Mouse (Mus musculus): ENCODE measurements at regions not wholly inside any gene's neighbourhood (a gene's known extent, or its start where the extent isn't known, plus 50 kb on each side); places are given as distances from the start of the nearest gene placed in this dataset.

DNA sequence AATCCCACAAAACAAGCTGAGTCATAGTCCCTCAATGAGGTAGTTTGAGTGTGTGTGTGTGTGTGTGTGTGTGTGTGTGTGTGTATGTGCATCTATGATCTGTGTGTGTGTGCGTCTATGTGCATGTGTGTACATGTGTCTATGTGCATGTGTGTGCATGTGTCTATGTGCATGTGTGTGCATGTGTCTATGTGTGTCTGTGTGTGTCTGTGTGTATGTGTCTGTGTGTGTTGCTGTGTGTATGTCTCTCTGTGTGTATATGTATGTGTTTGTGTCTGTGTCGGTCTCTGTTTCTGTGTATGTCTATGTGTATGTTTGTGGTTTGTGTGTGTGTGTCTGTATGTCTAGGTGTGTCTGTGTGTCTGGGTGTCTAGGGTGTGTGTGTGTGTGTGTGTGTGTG lies 309.1 kb upstream of the Brinp3 start:
- Histone ChIP-seq H3K4me1 (ENCODE audit: control insufficient read depth, insufficient read depth, low read length) (no peaks in the 10 kb centered on the region), H3K27me3 (ENCODE audit: control insufficient read depth, insufficient read depth, low read length) (no peaks in the 10 kb centered on the region), H3K27ac (ENCODE audit: insufficient read depth, low read length) (no peak overlapping the region), H3K4me3 (replicated peaks; ENCODE audit: insufficient read depth, low read depth, low read length) (no peak overlapping the region)
- TF ChIP-seq POLR2A (IDR thresholded peaks at IDR 0.05; ENCODE audit: borderline replicate concordance, insufficient read depth, low read length) = no peak
- no peak for TF ChIP-seq CTCF (IDR thresholded peaks at IDR 0.05; ENCODE audit: borderline replicate concordance, insufficient read depth, low read depth, low read length)
- 88% methylated on average over 2 of the region's 2 CpGs for WGBS
- DNase-seq = no peak

DNA sequence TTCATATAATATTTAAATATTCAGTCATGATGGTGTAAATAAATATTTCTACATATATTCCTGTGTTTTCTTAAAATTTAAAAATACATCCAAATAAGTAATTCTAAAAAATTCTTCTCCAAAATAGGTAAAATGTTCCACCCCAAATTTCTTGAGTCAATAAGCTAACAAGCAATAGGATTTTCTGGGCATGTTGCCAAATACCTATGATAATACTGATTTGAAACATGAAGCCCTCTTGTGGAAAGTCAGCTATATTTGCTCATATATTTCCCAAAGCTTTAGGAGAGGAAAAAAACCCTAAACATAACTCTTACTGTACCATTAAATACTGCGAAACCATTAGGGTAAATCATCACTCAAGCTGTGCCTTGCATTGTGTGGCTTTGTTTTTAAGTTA lies 282.9 kb upstream of the Brinp3 start:
- no peak overlapping the region for H3K4me3 ChIP-seq (replicated peaks; ENCODE audit: insufficient read depth, low read depth, low read length)
- DNase-seq = no peak
- TF ChIP-seq POLR2A (IDR thresholded peaks at IDR 0.05; ENCODE audit: borderline replicate concordance, insufficient read depth, low read length) (no peak), CTCF (IDR thresholded peaks at IDR 0.05; ENCODE audit: borderline replicate concordance, insufficient read depth, low read depth, low read length) (no peak)
- H3K27me3 ChIP-seq (ENCODE audit: control insufficient read depth, insufficient read depth, low read length) = no peaks in the 10 kb centered on the region
- 90% methylated on average over 1 of the region's 1 CpGs for WGBS
- H3K27ac ChIP-seq (ENCODE audit: insufficient read depth, low read length) = no peak overlapping the region
- no peaks in the 10 kb centered on the region for H3K4me1 ChIP-seq (ENCODE audit: control insufficient read depth, insufficient read depth, low read length)

DNA sequence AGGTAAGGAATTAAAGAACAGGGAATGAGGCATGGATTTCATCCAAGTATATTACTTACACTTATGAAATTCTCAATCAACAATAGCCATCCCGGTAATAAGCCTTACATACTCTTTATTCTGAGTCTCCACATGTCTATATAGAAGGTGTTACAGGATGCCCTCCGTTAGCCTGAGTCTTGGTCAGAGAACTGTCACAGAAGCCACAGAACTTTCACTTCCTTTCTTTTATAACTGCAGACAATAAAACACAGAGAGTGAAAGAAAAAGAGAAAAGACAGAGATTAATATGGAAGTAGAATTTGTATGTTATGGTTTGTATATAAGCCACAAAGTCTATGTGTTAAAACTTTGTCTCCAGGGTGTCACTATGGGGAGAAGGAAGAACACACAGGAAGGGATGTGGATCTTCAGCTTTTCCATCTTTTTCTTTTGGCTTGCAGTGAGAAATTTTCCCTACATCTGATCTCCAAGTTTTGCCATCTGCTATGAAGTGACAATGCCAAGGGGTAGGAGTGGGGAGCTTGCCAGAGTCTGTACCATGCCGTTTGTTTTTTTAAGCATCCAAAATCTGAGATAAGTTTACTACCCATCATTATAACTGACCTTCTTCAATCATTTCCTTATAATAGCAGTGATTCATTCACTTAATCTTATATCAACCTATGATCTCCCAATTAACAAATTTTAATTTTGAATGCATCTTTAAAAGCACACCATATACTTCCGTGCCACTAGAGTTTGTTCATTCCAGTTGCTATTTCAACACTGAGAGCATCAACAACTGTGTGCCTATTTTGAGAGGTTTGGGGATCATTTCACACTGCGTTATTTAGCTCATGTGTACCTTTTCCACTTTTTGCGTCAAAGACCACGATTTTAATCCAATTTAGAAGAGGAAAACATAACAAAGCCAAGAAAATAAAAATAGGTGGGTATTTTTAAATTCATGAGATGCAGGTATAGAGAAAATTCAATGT lies 262.8 kb upstream of the Brinp3 start:
- TF ChIP-seq POLR2A (IDR thresholded peaks at IDR 0.05; ENCODE audit: borderline replicate concordance, insufficient read depth, low read length) (no peak), CTCF (IDR thresholded peaks at IDR 0.05; ENCODE audit: borderline replicate concordance, insufficient read depth, low read depth, low read length) (no peak)

DNA sequence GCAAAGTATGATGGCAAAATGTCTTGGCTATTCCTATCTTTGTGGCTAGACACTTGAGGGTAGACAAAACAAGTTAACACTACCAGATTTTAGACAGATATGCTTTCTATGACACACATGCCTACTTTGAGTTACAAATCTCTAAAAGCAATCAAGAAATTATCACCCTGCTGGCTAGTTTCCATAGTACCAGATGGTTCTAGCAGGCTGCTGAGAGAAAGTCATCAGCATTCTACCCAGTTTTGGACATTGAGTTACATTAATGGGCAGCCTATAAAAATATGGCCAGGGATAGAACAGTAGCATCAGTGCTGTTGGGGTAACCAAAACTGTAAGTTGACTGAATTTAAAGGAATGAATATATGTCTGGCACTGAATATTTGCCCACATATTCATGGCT lies 234.2 kb upstream of the Brinp3 start:
- TF ChIP-seq POLR2A (IDR thresholded peaks at IDR 0.05; ENCODE audit: borderline replicate concordance, insufficient read depth, low read length) = no peak
- TF ChIP-seq CTCF (IDR thresholded peaks at IDR 0.05; ENCODE audit: borderline replicate concordance, insufficient read depth, low read depth, low read length) = no peak
- DNase-seq = peak; percentile 12 to 85
- no peak overlapping the region for H3K4me3 ChIP-seq (replicated peaks; ENCODE audit: insufficient read depth, low read depth, low read length)

More for the DNA sequence above, 262.8 kb upstream of the Brinp3 start:
- 19% methylated on average over 7 of the region's 7 CpGs for WGBS
- Histone ChIP-seq H3K4me1 (ENCODE audit: control insufficient read depth, insufficient read depth, low read length) (peaks cover 12% of the 10 kb centered on the region; the same call in 1 of the 2 replicates), H3K27ac (ENCODE audit: insufficient read depth, low read length) (no peak overlapping the region), H3K27me3 (ENCODE audit: control insufficient read depth, insufficient read depth, low read length) (no peaks in the 10 kb centered on the region), H3K4me3 (replicated peaks; ENCODE audit: insufficient read depth, low read depth, low read length) (no peak overlapping the region)
- peak; percentile 72 to 88 for DNase-seq

DNA sequence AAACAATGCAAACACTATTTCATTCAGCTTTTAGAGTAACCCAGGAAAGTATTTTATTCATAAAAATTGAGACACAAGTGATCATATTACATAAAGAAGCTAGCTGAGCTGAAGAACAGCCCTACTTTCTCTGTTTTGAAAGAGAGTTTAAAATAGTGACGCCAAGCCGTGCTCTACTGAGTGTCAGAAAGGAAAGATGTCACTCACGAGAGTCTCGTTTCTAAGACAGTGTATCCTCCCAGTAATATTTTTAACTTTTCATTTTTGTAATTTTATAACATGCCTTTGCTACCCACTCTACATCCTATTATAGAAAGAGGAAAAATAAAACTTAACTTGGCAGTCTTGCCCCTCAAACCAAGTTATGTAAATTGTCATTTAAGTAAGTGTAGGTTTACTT lies 195.5 kb upstream of the Brinp3 start:
- DNase-seq = no peak
- Histone ChIP-seq H3K27ac (ENCODE audit: insufficient read depth, low read length) (no peak overlapping the region), H3K4me3 (replicated peaks; ENCODE audit: insufficient read depth, low read depth, low read length) (no peak overlapping the region), H3K27me3 (ENCODE audit: control insufficient read depth, insufficient read depth, low read length) (no peaks in the 10 kb centered on the region), H3K4me1 (ENCODE audit: control insufficient read depth, insufficient read depth, low read length) (no peaks in the 10 kb centered on the region)
- TF ChIP-seq POLR2A (IDR thresholded peaks at IDR 0.05; ENCODE audit: borderline replicate concordance, insufficient read depth, low read length) (no peak), CTCF (IDR thresholded peaks at IDR 0.05; ENCODE audit: borderline replicate concordance, insufficient read depth, low read depth, low read length) (no peak)
- WGBS = 89% methylated on average over 4 of the region's 4 CpGs

More for the DNA sequence above, 234.2 kb upstream of the Brinp3 start:
- H3K4me1 ChIP-seq (ENCODE audit: control insufficient read depth, insufficient read depth, low read length) = peaks cover 7% of the 10 kb centered on the region; the same call in 1 of the 2 replicates
- no peak overlapping the region for H3K27ac ChIP-seq (ENCODE audit: insufficient read depth, low read length)
- H3K27me3 ChIP-seq (ENCODE audit: control insufficient read depth, insufficient read depth, low read length) = no peaks in the 10 kb centered on the region

DNA sequence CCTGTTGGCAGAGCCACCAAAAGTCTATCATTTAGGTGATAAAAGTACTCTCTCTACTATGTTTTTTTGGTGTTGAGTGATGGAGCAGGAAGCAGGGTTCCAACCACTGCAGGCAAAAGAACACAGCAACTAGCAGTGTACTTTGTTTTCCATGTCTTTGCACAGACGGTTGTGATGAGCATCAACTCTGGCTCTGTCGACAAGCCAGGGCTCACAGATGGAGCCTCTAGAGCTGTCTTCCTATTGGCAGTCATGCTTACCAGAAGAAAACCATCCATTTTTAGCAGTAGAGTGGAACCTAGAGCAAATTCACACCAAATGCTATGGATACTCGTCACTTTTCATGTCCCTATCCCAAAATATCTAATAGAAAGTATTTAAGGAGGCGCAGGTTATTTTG lies 182.0 kb upstream of the Brinp3 start:
- Histone ChIP-seq H3K27ac (ENCODE audit: insufficient read depth, low read length) (no peak overlapping the region), H3K4me3 (replicated peaks; ENCODE audit: insufficient read depth, low read depth, low read length) (no peak overlapping the region), H3K27me3 (ENCODE audit: control insufficient read depth, insufficient read depth, low read length) (no peaks in the 10 kb centered on the region), H3K4me1 (ENCODE audit: control insufficient read depth, insufficient read depth, low read length) (no peaks in the 10 kb centered on the region)
- DNase-seq = peak in 1 of 2 experiments; percentile 3
- WGBS = 35% methylated on average over 4 of the region's 4 CpGs
- no peak for TF ChIP-seq CTCF (IDR thresholded peaks at IDR 0.05; ENCODE audit: borderline replicate concordance, insufficient read depth, low read depth, low read length)
- TF ChIP-seq POLR2A (IDR thresholded peaks at IDR 0.05; ENCODE audit: borderline replicate concordance, insufficient read depth, low read length) = no peak

DNA sequence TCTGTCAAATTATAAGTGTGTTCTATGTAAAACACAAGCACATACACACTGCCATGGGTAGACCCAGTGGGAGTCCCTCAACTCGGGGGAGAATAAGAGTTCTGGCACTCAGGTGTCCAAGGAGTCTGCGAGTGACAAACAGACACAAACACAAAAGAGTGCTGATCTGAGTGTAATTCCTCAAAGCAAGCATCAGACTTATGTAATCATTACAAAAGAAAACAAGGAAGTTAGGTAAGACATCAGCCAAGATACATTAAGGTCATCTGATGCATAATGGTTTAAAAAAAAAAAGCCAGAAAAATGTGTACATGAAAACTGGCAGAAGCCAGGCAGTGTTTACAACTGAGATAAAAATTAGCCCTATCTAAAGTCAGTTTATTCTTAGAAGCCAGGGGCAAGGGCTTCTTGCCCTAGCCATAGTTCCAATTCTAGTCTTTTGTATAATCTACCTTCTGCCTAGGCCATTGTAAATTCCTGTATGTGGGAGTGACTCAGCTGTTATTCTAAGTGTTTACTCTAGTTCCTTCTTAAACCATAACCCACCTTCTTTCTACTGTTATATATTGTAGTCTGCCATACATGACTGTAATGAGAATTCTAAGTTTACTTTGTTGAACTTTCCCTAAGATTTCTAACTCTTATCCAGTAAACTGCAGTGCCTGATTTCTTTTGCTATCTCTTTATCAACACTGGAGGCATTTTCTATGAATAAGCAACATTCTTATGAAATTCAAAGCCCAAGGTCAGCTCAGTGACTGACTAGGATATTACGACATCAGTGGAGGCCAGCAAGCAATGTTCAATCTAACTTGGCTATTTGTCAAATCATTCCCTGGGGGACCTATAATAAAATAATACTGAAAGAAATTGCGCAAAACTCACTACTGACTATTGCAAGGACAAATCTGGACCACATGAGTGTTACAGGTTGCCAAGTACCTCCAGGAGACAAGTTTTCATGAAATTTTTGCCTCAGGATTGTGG lies 178.1 kb upstream of the Brinp3 start:
- H3K27me3 ChIP-seq (ENCODE audit: control insufficient read depth, insufficient read depth, low read length) = no peaks in the 10 kb centered on the region
- H3K4me1 ChIP-seq (ENCODE audit: control insufficient read depth, insufficient read depth, low read length) = no peaks in the 10 kb centered on the region
- no peak for DNase-seq
- WGBS = 81% methylated on average over 4 of the region's 4 CpGs
- no peak for TF ChIP-seq CTCF (IDR thresholded peaks at IDR 0.05; ENCODE audit: borderline replicate concordance, insufficient read depth, low read depth, low read length)
- H3K27ac ChIP-seq (ENCODE audit: insufficient read depth, low read length) = no peak overlapping the region
- H3K4me3 ChIP-seq (replicated peaks; ENCODE audit: insufficient read depth, low read depth, low read length) = no peak overlapping the region

Data from cerebellum, adult 2 months (tissue).